Mouse (Mus musculus) 3134 (cell line): ENCODE data around the gene Olfr889.
"Not testable (repeated sequence)": the region's sequence is repeated elsewhere in the genome, so short reads cannot be mapped to it uniquely, and the experiment has no call there.

Experiments used
- DNase-seq: peaks from one replicate; pipeline ENCODE4 v3.0.0-alpha.2; 2011; ENCODE audit warnings: low spot score; ENCODE audit not compliant: insufficient read length; ENCODE audit errors: extremely low read depth

Gene Olfr889

DNA sequence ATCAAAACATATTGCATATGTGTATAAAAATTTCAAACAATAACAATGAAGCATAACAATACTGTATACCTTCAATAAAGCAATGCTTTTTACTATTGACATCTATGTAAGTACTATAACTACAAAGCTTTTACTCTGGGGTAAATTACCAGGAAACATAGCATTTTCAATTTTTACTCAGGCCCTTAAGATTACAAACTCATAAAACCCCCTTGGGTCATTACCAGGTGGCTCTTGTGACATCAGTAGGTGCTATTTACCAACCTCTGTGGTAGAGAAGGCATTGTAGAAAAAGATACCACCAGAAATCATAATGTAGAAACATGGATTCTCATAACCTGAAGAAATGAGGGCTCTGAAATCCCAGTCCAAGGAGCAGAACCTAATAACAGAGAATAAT is at the start of gene Olfr889:
Gene Olfr889 (plus strand): TSS at position 301 of the 400 bp plus-strand sequence.
- DNase-seq: no peak

DNA sequence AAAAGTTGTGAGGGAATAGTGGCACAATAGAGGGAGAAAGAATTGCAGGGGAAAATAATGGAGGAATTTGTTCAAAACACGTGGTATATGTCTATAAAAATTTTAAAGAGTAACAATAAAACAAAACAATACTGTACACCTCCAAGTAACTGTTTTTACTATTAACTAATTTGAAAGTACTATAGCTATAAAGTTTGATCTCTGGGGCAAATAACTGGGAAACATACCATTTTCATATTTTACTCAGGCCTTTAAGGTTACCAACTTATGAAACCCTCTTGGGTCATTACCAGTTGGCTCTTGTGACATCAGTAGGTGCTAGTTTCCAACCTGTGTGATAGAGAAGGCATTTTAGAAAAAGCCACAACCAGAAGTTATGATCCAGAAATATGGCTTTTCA is 31.2 kb upstream of the Olfr889 start, which contains the start of gene Olfr887:
Gene Olfr887 (plus strand): TSS at position 301 of the 400 bp plus-strand sequence.
- DNase-seq: no peak

DNA sequence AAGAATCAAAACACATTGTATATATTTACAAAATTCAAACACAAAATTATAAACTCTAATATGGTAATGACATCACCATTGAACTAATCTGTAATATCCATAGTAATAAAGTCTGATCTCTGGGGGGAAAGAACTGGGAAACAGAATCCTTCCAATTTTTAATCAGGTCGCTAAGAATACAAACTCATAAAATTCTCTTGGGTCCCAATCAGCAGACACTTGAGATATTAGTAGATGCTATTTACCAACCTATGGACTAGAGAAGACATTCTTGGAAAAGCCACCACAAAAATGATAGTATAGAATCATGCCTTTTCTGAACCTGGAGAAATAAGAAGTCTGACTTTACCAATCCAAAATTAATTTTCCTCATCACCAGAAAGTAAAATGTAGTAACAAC is 7.2 kb upstream of the Olfr889 start, which contains the start of gene Olfr888:
Gene Olfr888 (plus strand): TSS at position 301 of the 400 bp plus-strand sequence.
- DNase-seq: no peak

DNA sequence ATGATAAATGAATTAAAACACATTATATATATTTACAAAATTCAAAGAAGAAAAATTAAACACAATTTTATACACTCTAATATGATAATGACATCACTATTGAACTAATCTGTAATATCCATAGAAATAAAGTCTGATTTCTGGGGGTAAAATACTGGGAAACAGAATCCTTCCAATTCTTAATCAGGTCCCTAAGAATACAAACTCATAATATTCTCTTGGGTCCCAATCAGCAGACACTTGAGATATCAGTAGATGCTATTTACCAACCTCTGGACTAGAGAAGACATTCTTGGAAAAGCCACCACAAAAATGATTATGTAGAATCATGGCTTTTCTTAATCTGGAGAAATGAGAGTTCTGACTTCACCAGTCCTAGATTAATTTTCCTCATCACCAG is 27.2 kb downstream of the Olfr889 start, which contains the start of gene Olfr890:
Gene Olfr890 (plus strand): TSS at position 301 of the 400 bp plus-strand sequence.
- no peak for DNase-seq

DNA sequence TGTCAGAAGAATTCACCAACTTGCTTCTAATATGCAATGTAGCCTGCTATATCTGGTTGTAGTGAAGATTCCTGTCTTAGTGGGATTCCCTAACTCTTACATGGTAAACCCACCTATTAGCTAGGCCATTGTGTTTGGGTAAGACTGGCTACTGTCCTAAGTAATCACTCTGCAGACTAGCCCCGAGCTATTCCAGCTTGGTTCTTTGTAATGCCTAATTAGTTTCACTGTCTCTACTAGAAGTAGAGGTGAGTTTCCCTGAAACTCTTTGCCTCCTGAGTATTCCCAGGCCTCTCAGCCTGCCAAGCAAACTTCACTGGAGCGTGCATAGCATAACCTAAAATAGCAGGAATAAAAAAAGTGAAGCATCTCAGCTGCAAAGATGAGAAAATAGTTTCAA is 53.3 kb downstream of the Olfr889 start:
- not testable (repeated sequence) for DNase-seq
